Mouse (Mus musculus) gastrocnemius, postnatal 14 days (tissue): ENCODE measurements at regions not wholly inside any gene's neighbourhood (a gene's known extent, or its start where the extent isn't known, plus 50 kb on each side); places are given as distances from the start of the nearest gene placed in this dataset.
"Not testable (repeated sequence)": the region's sequence is repeated elsewhere in the genome, so short reads cannot be mapped to it uniquely, and the experiment has no call there.

ENCODE experiments used
- DNase-seq: peaks from one replicate; pipeline ENCODE4 v3.0.0; 2021; ENCODE audit warnings: mixed read lengths
- intact Hi-C: fragments of 180-260 bp; cut with DNase I; formaldehyde crosslinking; loops from one replicate; pipeline ENCODE4 v1.15.1; 2025; ENCODE audit warnings: low total_unique reads

DNA sequence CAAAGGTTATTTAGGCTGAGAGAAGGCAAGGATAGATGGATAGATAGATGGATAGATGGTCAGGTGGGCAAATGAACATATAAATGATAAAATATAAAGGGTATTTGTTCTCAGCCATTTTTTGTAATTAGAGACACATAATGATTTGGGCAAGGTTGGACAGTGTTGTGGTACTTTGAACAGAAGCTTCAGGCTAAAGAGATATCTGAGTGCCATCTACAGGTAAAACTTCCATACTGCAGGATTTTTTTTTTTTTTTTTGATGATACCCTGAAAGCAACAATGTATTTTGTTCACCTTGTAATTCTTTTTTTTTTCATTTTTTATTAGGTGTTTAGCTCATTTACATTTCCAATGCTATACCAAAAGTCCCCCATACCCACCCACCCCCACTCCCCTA lies 110.1 kb upstream of the Trabd2b start:
- DNase-seq: no peak
- intact Hi-C loops: no loop called here

GRCm38 (mm10) chr4:114298517-114298916 lies 108.0 kb upstream of the Trabd2b start:
- intact Hi-C loops, DNase-seq: not testable (repeated sequence)

GRCm38 (mm10) chr4:114300390-114301012 lies 106.0 kb upstream of the Trabd2b start:
- intact Hi-C loops: no loop called here
- DNase-seq: no peak

GRCm38 (mm10) chr4:114304654-114305053 lies 101.9 kb upstream of the Trabd2b start:
- no peak for DNase-seq
- intact Hi-C loops: no loop called here

DNA sequence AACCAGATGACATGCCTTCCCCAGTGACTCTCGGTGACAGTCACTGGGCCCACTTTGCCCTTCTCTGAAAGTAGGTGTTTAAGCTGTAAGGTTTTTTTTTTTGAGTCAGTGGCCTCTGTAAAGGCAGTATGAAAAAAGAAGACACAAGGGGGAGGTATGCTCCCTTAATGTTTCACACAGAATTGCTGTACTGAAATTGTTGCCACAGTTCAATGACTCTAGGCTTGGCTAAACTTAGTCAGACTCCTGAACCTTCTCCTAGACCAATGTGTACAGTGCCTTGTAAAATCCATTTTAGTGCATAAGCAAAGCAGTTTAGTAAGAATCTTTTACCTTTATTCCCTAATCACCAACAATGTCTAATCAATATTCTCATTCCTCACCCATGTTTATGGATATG lies 99.0 kb upstream of the Trabd2b start:
- DNase-seq: no peak
- intact Hi-C loops: no loop called here

GRCm38 (mm10) chr4:114308518-114308917 lies 98.0 kb upstream of the Trabd2b start:
- intact Hi-C loops: no loop called here
- DNase-seq: no peak

GRCm38 (mm10) chr4:114315051-114315450 lies 91.5 kb upstream of the Trabd2b start:
- intact Hi-C loops: no loop called here
- no peak for DNase-seq

- no peak for DNase-seq
- intact Hi-C loops: no loop called here
These were observed 91.0 kb upstream of the Trabd2b start for GRCm38 (mm10) chr4:114315556-114315955.

GRCm38 (mm10) chr4:114317076-114317475 lies 89.4 kb upstream of the Trabd2b start:
- no peak for DNase-seq
- intact Hi-C loops: no loop called here

DNA sequence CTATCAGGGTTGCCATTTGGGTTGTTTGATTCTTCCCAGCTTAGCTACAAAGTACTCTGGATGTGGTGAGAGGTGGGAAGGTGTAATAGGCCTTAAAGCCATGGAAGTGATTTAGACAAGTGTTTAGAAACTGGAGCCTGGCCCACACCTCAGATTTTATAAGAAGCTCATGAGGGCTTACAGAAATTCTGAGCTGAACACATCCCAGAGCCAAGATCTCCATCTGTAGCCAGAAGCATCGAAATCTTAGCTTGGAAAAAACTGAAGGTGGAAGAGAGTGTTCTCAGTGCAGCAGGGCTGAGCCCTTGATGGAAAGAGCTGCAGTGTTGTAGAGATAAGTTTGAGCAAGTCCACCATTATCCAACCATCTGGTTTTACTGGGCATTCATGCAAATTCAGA lies 86.4 kb upstream of the Trabd2b start:
- intact Hi-C loops: no loop called here

DNA sequence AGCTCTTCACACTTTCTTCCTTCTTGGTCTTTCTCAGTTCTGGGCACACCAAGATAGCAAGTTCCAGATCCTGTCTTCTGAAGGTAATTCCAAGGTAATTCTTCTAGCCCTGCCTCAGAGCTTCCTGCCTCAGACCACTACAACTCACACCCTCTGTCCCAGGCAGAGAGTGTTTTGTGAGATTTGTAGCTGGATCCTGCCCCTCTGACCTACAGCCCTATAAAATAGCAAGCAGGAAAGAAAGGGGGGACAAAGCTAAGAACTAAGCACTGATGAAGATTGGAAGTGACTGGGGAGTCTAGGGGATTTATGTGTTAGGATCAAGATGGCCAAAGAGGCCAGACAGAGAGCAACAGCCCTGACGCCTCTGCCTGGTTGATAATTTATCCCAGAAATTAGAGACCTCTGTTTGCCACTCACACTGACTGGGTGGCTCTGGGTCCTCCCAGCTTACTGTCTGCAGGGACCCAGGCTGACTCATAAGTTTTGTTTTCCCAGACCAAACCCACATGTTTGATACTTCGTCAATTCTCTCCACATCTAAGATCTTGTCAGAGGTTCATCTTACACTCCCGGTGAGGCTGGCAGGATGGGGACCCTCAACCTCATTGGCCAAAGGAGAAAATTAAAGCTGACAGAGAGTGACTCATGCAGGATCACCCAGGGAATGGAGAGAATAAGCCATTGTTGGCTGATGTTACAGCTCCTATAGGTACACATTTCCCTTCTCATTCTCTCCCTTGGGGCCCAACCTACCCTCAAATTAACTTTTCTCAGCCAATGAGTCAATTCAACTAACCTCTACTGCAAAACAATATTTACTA lies 84.8 kb upstream of the Trabd2b start:
- intact Hi-C loops: no loop called here
- no peak for DNase-seq

More for the DNA sequence above, 86.4 kb upstream of the Trabd2b start:
- no peak for DNase-seq

- intact Hi-C loops: no loop called here
- DNase-seq: no peak
These were observed 76.5 kb upstream of the Trabd2b start for GRCm38 (mm10) chr4:114329978-114330377.

DNA sequence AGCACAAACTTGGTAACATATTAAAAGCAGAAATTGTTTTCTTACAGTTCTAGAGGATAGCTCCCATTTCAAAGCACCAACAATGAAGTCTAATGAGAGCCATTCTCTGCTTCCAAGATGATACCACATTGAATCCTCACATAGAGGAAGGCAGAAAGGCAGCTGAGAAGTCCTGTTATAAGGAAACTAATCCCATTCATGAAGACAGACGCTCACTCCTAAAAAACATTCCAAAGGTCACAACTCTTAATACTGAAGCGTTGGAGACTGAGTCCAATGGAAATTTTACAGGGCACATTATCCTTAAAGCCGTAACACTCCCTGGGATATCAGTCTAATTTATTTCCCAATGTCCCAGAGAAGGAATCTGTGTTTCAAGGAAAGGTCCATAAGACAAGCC lies 75.4 kb upstream of the Trabd2b start:
- intact Hi-C loops: no loop called here
- no peak for DNase-seq

GRCm38 (mm10) chr4:114334850-114335249 lies 71.7 kb upstream of the Trabd2b start:
- intact Hi-C loops: no loop called here
- no peak for DNase-seq

- DNase-seq: no peak
- intact Hi-C loops: no loop called here
These were observed 70.3 kb upstream of the Trabd2b start for GRCm38 (mm10) chr4:114336029-114336746.

GRCm38 (mm10) chr4:114336747-114337090 lies 69.8 kb upstream of the Trabd2b start:
- intact Hi-C loops: no loop called here
- no peak for DNase-seq

- intact Hi-C loops: no loop called here
These were observed 66.7 kb upstream of the Trabd2b start for GRCm38 (mm10) chr4:114339793-114340192.

DNA sequence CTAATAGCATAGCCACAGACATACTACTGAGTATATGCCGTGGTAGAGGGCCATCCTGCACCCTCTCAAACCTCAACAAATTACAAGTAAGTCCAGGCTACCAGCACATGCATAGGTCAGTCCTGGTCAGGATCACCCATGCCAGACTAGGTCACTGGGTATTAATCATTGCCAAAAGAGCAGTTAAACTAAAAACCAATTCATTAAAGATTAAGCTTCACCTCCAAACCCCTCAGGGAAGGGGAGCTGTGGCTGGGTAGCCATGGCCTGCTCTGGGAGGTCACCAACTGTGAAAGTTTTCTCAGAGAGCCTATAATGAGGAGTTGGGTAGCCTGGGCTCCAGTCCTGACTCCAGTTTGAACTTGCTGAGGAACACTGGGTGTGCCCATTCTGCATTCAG lies 61.4 kb upstream of the Trabd2b start:
- no peak for DNase-seq
- intact Hi-C loops: loop anchor here (5.0 kb wide), 2 partner anchors 62 to 292 kb away; partner anchors contain the start of gene Trabd2b

More at GRCm38 (mm10) chr4:114339793-114340192, 66.7 kb upstream of the Trabd2b start:
- no peak for DNase-seq

- DNase-seq: peak; percentile 15
- intact Hi-C loops: loop anchor here (5.0 kb wide), 2 partner anchors 61 to 291 kb away; partner anchors contain the start of gene Trabd2b
These were observed 60.3 kb upstream of the Trabd2b start for GRCm38 (mm10) chr4:114346068-114346747.

DNA sequence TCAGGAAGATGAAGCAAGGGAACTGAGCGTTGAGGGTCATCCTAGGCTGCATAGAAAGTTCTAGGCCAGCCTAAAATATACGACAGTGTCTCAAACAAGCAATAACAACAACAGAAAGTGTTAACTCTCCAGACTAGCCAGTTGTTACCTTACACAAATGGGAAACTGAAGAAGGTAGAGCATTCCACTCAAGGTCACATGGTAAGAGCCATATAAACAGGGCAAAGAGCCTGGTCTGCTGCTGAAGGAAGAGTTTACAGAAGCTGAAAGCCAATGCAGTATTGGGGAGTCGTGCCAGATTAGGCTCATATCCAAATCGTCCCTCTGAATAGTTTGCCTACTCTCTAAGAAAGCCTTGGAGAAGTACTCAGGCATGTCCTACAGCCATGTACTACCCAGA lies 59.6 kb upstream of the Trabd2b start:
- intact Hi-C loops: loop anchor here (5.0 kb wide), 2 partner anchors 60 to 290 kb away; partner anchors contain the start of gene Trabd2b
- no peak for DNase-seq
